Mouse (Mus musculus) heart, embryonic 11.5 days (tissue): ENCODE results near the gene Hspa4. TPM values are rescaled to one million over a fixed set of nuclear protein-coding genes. Genes with fewer than 3 reads are reported as not detected.

Experiments
- ATAC-seq: fragments of 200-750 bp; cut with Nextera tagmentation; replicated peaks from 2 replicates; pipeline ENCODE4 v1.8.0; 2017; ENCODE audit warnings: moderate library complexity; ENCODE audit not compliant: insufficient number of reproducible peaks, low FRiP score, low TSS enrichment
- H3K27ac ChIP-seq: fragments of 300-500 bp; sonication (generic); 2 replicates; pipeline ENCODE4 v1.5.1; 2014; ENCODE audit warnings: mild to moderate bottlenecking, low read depth, low read length
- H3K27me3 ChIP-seq: fragments of 300-500 bp; sonication (generic); 2 replicates; pipeline ENCODE4 v1.6.1; 2014; ENCODE audit warnings: mild to moderate bottlenecking, low read length, mixed read lengths; ENCODE audit not compliant: control insufficient read depth, insufficient read depth
- H3K36me3 ChIP-seq: fragments of 300-500 bp; sonication (generic); 2 replicates; pipeline ENCODE4 v1.6.1; 2014; ENCODE audit warnings: mild to moderate bottlenecking, low read length, moderate library complexity, mixed read lengths; ENCODE audit not compliant: control insufficient read depth, insufficient read depth
- H3K4me1 ChIP-seq: fragments of 300-500 bp; sonication (generic); 2 replicates; pipeline ENCODE4 v1.6.1; 2014; ENCODE audit warnings: low read length; ENCODE audit not compliant: control insufficient read depth, insufficient read depth
- H3K4me2 ChIP-seq: fragments of 300-500 bp; sonication (generic); 2 replicates; pipeline ENCODE4 v1.6.1; 2014; ENCODE audit warnings: mild to moderate bottlenecking, moderate library complexity
- H3K4me3 ChIP-seq: fragments of 300-500 bp; sonication (generic); 2 replicates; pipeline ENCODE4 v1.5.1; 2014; ENCODE audit warnings: low read depth, low read length
- H3K9ac ChIP-seq: fragments of 300-500 bp; sonication (generic); 2 replicates; pipeline ENCODE4 v1.6.1; 2014; ENCODE audit warnings: mild to moderate bottlenecking, low read depth, low read length, moderate library complexity
- H3K9me3 ChIP-seq: fragments of 300-500 bp; sonication (generic); replicated peaks from 2 replicates; pipeline ENCODE4 v1.6.1; 2016; ENCODE audit warnings: low read length; ENCODE audit not compliant: control insufficient read depth
- WGBS: fragments of 180-500 bp; shearing (Covaris S2); extraction: QIAGEN DNeasy Blood & Tissue Kit; methylation state at CpG from one replicate; pipeline ENCODE4 v1.1.7; 2014; ENCODE audit not compliant: insufficient replicate concordance; 5-methylcytosine and 5-hydroxymethylcytosine counted together
- polyA plus RNA-seq: library from polyadenylated mRNA; unstranded; fragments of >200 nt; fragmentation: Nextera tagmentation; extraction: Ambion mirVana; gene quantifications from 2 replicates; pipeline ENCODE4 v1.2.1, GENCODE M21; 2014

The Hspa4 gene
- polyA plus RNA-seq, 1 experiment from 2014 or later = 84.1 TPM

DNA sequence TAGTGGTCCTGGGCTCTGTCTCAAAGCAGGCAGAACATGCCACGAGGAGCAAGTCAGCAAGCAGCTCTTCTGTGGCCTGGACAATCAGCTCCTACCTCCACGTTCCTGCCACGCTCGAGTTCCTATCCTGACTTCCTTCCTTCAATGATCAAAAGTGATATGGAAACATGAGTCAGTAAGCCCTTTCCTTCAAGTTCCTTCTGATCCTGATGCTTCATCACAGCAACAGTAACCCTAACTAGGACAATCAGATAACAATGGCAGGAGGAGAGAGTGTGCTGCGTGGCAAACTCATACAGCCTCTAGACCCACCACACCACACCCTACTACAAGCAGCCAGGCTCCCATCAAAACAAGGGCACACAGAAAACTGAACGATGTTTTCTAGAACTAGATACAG lies 14.4 kb downstream of the Hspa4 start:
- H3K9ac ChIP-seq = no peak overlapping the region

DNA sequence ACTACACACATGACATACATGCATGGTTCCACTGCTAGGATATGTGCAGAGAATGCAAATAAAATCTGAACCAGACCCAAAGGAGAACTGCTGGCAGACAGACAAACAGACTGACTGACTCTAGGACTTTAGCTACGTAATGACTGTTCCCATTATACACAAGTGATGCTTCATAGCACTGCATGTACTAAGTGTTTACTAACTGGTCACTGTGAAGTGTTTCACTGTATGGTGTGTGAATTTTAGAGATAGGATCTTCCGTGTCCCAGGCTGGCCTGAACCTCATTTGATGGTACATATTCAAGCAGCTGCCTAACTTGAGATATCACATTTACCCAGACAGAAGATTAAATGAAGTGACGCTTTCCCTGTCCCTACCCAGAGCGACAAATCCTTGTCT lies 21.8 kb downstream of the Hspa4 start:
- H3K4me2 ChIP-seq = no peak overlapping the region
- no peak overlapping the region for H3K9ac ChIP-seq
- peaks cover 17% of the 10 kb centered on the region for H3K36me3 ChIP-seq
- no peaks in the 10 kb centered on the region for H3K27me3 ChIP-seq
- ATAC-seq = no peak
- no peak overlapping the region for H3K4me3 ChIP-seq
- H3K4me1 ChIP-seq = peaks cover 8% of the 10 kb centered on the region; the same call in 1 of the 2 replicates
- no peak overlapping the region for H3K27ac ChIP-seq
- 83% methylated on average over 4 of the region's 4 CpGs for WGBS
- no peaks in the 10 kb centered on the region for H3K9me3 ChIP-seq

More for the DNA sequence above, 14.4 kb downstream of the Hspa4 start:
- no peaks in the 10 kb centered on the region for H3K27me3 ChIP-seq
- H3K4me2 ChIP-seq = no peak overlapping the region
- no peaks in the 10 kb centered on the region for H3K9me3 ChIP-seq
- peaks cover 33% of the 10 kb centered on the region for H3K36me3 ChIP-seq
- H3K27ac ChIP-seq = no peak overlapping the region
- H3K4me1 ChIP-seq = no peaks in the 10 kb centered on the region
- 78% methylated on average over 6 of the region's 6 CpGs for WGBS
- ATAC-seq = no peak
- H3K4me3 ChIP-seq = no peak overlapping the region

GRCm38 (mm10) chr11:53275358-53275757 lies 24.9 kb downstream of the Hspa4 start:
- Histone ChIP-seq H3K36me3 (peaks cover 33% of the 10 kb centered on the region), H3K27me3 (no peaks in the 10 kb centered on the region), H3K9ac (no peak overlapping the region), H3K9me3 (no peaks in the 10 kb centered on the region), H3K4me3 (no peak overlapping the region), H3K4me2 (no peak overlapping the region), H3K4me1 (peaks cover 11% of the 10 kb centered on the region; the same call in 1 of the 2 replicates), H3K27ac (no peak overlapping the region)
- ATAC-seq = no peak
- WGBS = 94% methylated on average over 3 of the region's 3 CpGs

GRCm38 (mm10) chr11:53273313-53273712 lies 26.9 kb downstream of the Hspa4 start:
- Histone ChIP-seq H3K27me3 (no peaks in the 10 kb centered on the region), H3K4me1 (peaks cover 11% of the 10 kb centered on the region; the same call in 1 of the 2 replicates), H3K4me3 (no peak overlapping the region), H3K36me3 (peaks cover 46% of the 10 kb centered on the region), H3K9ac (no peak overlapping the region), H3K4me2 (no peak overlapping the region), H3K9me3 (no peaks in the 10 kb centered on the region), H3K27ac (0 out of 2 replicates have a peak overlapping the region, but pooled peaks have one; percentile 22)
- 57% methylated on average over 5 of the region's 5 CpGs for WGBS
- ATAC-seq = no peak

GRCm38 (mm10) chr11:53269596-53269995 lies 30.7 kb downstream of the Hspa4 start:
- Histone ChIP-seq H3K4me3 (no peak overlapping the region), H3K9ac (no peak overlapping the region), H3K36me3 (peaks cover 64% of the 10 kb centered on the region), H3K27ac (no peak overlapping the region), H3K27me3 (no peaks in the 10 kb centered on the region), H3K9me3 (no peaks in the 10 kb centered on the region), H3K4me1 (peaks cover 7% of the 10 kb centered on the region; the same call in 1 of the 2 replicates), H3K4me2 (no peak overlapping the region)
- ATAC-seq = no peak
- 94% methylated on average over 6 of the region's 6 CpGs for WGBS

DNA sequence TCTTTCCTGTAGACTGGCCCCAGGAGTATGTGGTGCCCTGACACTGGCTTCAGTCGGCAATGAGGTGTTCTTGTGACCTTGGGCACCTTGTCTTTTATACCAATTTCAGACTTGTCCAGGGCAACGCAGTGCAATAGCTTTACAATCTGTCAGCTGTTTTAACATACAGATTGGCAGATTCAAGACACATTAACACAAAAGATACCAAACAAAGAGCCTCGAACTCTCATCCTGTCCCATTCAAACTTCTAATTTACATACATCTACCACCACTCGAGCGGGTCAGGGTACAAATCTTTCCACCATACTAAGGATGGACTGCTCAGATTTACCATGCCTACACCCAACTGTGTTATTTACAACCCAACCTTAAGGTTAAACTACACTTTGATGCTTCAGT lies 39.7 kb downstream of the Hspa4 start:
- Histone ChIP-seq H3K4me3 (no peak overlapping the region), H3K27ac (no peak overlapping the region), H3K9me3 (no peaks in the 10 kb centered on the region), H3K36me3 (peaks cover 30% of the 10 kb centered on the region), H3K27me3 (no peaks in the 10 kb centered on the region), H3K9ac (no peak overlapping the region), H3K4me2 (no peak overlapping the region), H3K4me1 (peaks cover 5% of the 10 kb centered on the region)
- 85% methylated on average over 5 of the region's 5 CpGs for WGBS
- no peak for ATAC-seq

- H3K4me1 ChIP-seq = peaks cover 5% of the 10 kb centered on the region
- H3K36me3 ChIP-seq = peaks cover 27% of the 10 kb centered on the region
- H3K27ac ChIP-seq = no peak overlapping the region
- WGBS = 67% methylated on average over 1 of the region's 1 CpGs
- H3K4me3 ChIP-seq = no peak overlapping the region
- H3K9me3 ChIP-seq = no peaks in the 10 kb centered on the region
- no peak overlapping the region for H3K9ac ChIP-seq
- no peaks in the 10 kb centered on the region for H3K27me3 ChIP-seq
- ATAC-seq = no peak
- no peak overlapping the region for H3K4me2 ChIP-seq
Observed at GRCm38 (mm10) chr11:53260056-53260455, 40.2 kb downstream of the Hspa4 start.

DNA sequence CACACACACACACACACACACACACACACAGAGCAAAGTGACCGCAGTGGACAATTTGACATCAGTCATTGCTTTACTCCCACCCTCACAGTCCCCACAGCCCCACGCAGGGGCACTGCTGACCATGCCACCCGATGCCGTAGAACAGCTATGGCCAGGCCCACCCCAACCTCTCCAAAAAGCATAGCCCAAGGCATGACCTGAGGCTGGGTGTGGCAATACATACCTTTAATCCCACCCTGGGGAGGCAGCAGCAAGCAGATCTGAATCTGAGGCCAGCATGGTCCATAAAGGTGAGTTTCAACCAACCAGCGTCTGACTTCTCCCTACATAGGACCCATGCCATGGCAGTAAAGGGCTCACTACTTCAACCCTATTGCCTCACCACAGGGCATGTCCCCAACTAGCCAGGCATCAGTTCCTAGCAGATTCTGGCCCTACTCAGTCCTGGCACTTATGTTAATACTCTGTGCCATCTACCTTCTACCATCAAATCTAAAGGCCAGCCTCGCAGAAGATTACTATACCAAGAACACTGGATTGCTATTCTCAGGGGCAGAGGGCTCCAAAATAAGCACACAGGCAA lies 41.1 kb downstream of the Hspa4 start:
- no peak overlapping the region for H3K4me2 ChIP-seq
- no peak overlapping the region for H3K4me3 ChIP-seq
- no peak overlapping the region for H3K9ac ChIP-seq
- WGBS = 84% methylated on average over 6 of the region's 6 CpGs
- ATAC-seq = no peak
- no peak overlapping the region for H3K27ac ChIP-seq
- H3K27me3 ChIP-seq = no peaks in the 10 kb centered on the region
- H3K9me3 ChIP-seq = no peaks in the 10 kb centered on the region
- H3K36me3 ChIP-seq = peaks cover 19% of the 10 kb centered on the region
- peaks cover 5% of the 10 kb centered on the region for H3K4me1 ChIP-seq

- Histone ChIP-seq H3K9me3 (no peaks in the 10 kb centered on the region), H3K27me3 (no peaks in the 10 kb centered on the region), H3K36me3 (peaks cover 10% of the 10 kb centered on the region), H3K4me2 (no peak overlapping the region), H3K9ac (no peak overlapping the region), H3K27ac (no peak overlapping the region), H3K4me1 (peaks cover 5% of the 10 kb centered on the region), H3K4me3 (no peak overlapping the region)
- ATAC-seq = no peak
- WGBS = 55% methylated on average over 2 of the region's 2 CpGs
Observed at GRCm38 (mm10) chr11:53256914-53257313, 43.3 kb downstream of the Hspa4 start.
